Mouse (Mus musculus) CH12.LX (cell line): ENCODE results near the gene Fga. TPM values are rescaled to one million over a fixed set of nuclear protein-coding genes. Genes with fewer than 3 reads are reported as not detected.
A peak's percentile ranks its signal among the peaks of the same experiment; 100 is the strongest.

Experiments
- DNase-seq: peaks from one replicate; pipeline ENCODE4 v3.0.0-alpha.2; 2013; ENCODE audit errors: extremely low read depth
- H3K27ac ChIP-seq: 2 replicates; pipeline ENCODE4 v1.5.1; 2012; ENCODE audit warnings: low read depth, mild to moderate bottlenecking, control low read depth, moderate library complexity; ENCODE audit not compliant: insufficient read depth
- H3K27me3 ChIP-seq: replicated peaks from 2 replicates; pipeline ENCODE3; 2012; ENCODE audit warnings: inconsistent platforms
- H3K36me3 ChIP-seq, 2 experiments: replicated peaks in 1 of 2; 2 replicates each; pipeline versions ENCODE3 to v1.6.1; 2012; ENCODE audit warnings: inconsistent platforms in 1 of 2, low read length in 1 of 2, mild to moderate bottlenecking in 1 of 2, mixed read lengths in 1 of 2, moderate library complexity in 1 of 2; ENCODE audit not compliant: control insufficient read depth in 1 of 2, insufficient read depth in 1 of 2
- H3K4me1 ChIP-seq, 2 experiments: 2 replicates each; pipeline ENCODE4 v1.6.1; 2012; ENCODE audit warnings: inconsistent platforms in 1 of 2, moderate library complexity in 1 of 2; ENCODE audit not compliant: insufficient read depth in 2 of 2, control insufficient read depth in 1 of 2
- H3K4me2 ChIP-seq: 2 replicates; pipeline ENCODE4 v1.6.1; 2012; ENCODE audit warnings: low read depth, mild to moderate bottlenecking, control low read depth; ENCODE audit not compliant: poor library complexity, insufficient read depth, severe bottlenecking
- H3K4me3 ChIP-seq, 3 experiments: fragments of 150-350 bp in 1 of 3; sonication (generic) in 1 of 3; replicated peaks in 1 of 3; 2 replicates each; pipeline versions ENCODE3 to v1.5.1; 2011 to 2012; ENCODE audit warnings: low read depth in 2 of 3, low read length in 2 of 3, mild to moderate bottlenecking in 2 of 3, moderate library complexity in 2 of 3, control low read depth in 1 of 3, improper control_type of control experiment in 1 of 3, inconsistent platforms in 1 of 3, mixed read lengths in 1 of 3; ENCODE audit not compliant: poor library complexity in 1 of 3
- H3K79me2 ChIP-seq: replicated peaks from 2 replicates; pipeline ENCODE4 v1.6.1; 2012; ENCODE audit warnings: mild to moderate bottlenecking, moderate library complexity; ENCODE audit not compliant: control insufficient read depth, poor library complexity, insufficient read depth, severe bottlenecking; ENCODE audit errors: extremely low read depth
- H3K9ac ChIP-seq: 2 replicates; pipeline ENCODE4 v1.6.1; 2012; ENCODE audit warnings: low read depth, mild to moderate bottlenecking, control low read depth, moderate library complexity; ENCODE audit not compliant: insufficient read depth
- H3K9me3 ChIP-seq: replicated peaks from 2 replicates; pipeline ENCODE3; 2012; ENCODE audit warnings: low read length, inconsistent platforms, mixed read lengths
- CHD2 ChIP-seq: IDR thresholded peaks from 2 replicates; pipeline ENCODE4 v1.6.1; 2011; ENCODE audit warnings: low read length, improper control_type of control experiment
- CTCF ChIP-seq, 2 experiments: IDR thresholded peaks in 1 of 2; conservative IDR thresholded peaks in 1 of 2; 2 replicates each; pipeline ENCODE4 v1.5.1; 2011 to 2012; ENCODE audit warnings: low read depth in 2 of 2, low read length in 2 of 2, improper control_type of control experiment in 1 of 2, inconsistent platforms in 1 of 2, mild to moderate bottlenecking in 1 of 2, moderate library complexity in 1 of 2
- ELF1 ChIP-seq: IDR thresholded peaks from 2 replicates; pipeline ENCODE4 v1.6.1; 2014; ENCODE audit warnings: low read depth, mild to moderate bottlenecking, inconsistent platforms, low read length, improper control_type of control experiment
- EP300 ChIP-seq: IDR thresholded peaks from 2 replicates; pipeline ENCODE4 v1.6.1; 2011; ENCODE audit warnings: low read length, improper control_type of control experiment
- HCFC1 ChIP-seq: IDR thresholded peaks from 2 replicates; pipeline ENCODE4 v1.6.1; 2012; ENCODE audit warnings: low read depth, mild to moderate bottlenecking, inconsistent platforms, low read length, improper control_type of control experiment
- JUN ChIP-seq: IDR thresholded peaks from 2 replicates; pipeline ENCODE4 v1.6.1; 2011; ENCODE audit warnings: low read depth, mild to moderate bottlenecking, low read length, improper control_type of control experiment, moderate library complexity; ENCODE audit not compliant: insufficient read depth
- KAT2A ChIP-seq: IDR thresholded peaks from 2 replicates; pipeline ENCODE4 v1.6.1; 2012; ENCODE audit warnings: low read length, improper control_type of control experiment, inconsistent platforms; ENCODE audit not compliant: insufficient replicate concordance
- MAX ChIP-seq: IDR thresholded peaks from 2 replicates; pipeline ENCODE4 v1.6.1; 2011; ENCODE audit warnings: low read length, improper control_type of control experiment
- MYC ChIP-seq: IDR thresholded peaks from 2 replicates; pipeline ENCODE4 v1.6.1; 2011; ENCODE audit warnings: low read depth, mild to moderate bottlenecking, improper control_type of control experiment, low read length
- NELFE ChIP-seq: IDR thresholded peaks from 2 replicates; pipeline ENCODE4 v1.6.1; 2011; ENCODE audit warnings: low read depth, low read length, improper control_type of control experiment
- POLR2A ChIP-seq: IDR thresholded peaks from 2 replicates; pipeline ENCODE4 v1.6.1; 2011; ENCODE audit warnings: low read depth, mild to moderate bottlenecking, improper control_type of control experiment, low read length
- RAD21 ChIP-seq: IDR thresholded peaks from 2 replicates; pipeline ENCODE4 v1.6.1; 2011; ENCODE audit warnings: low read depth, mild to moderate bottlenecking, low read length, improper control_type of control experiment, moderate library complexity
- RCOR1 ChIP-seq: conservative IDR thresholded peaks from 2 replicates; pipeline ENCODE4 v1.6.1; 2012; ENCODE audit warnings: low read depth, mild to moderate bottlenecking, inconsistent platforms, low read length, improper control_type of control experiment
- SIN3A ChIP-seq: IDR thresholded peaks from 2 replicates; pipeline ENCODE4 v1.6.1; 2012; ENCODE audit warnings: low read length, improper control_type of control experiment, inconsistent platforms
- SMC3 ChIP-seq: IDR thresholded peaks from 2 replicates; pipeline ENCODE4 v1.6.1; 2011; ENCODE audit warnings: low read depth, low read length, improper control_type of control experiment
- TBP ChIP-seq: conservative IDR thresholded peaks from 2 replicates; pipeline ENCODE4 v1.6.1; 2011; ENCODE audit warnings: low read depth, low read length, improper control_type of control experiment
- TCF12 ChIP-seq: IDR thresholded peaks from 2 replicates; pipeline ENCODE4 v1.6.1; 2014; ENCODE audit warnings: low read depth, mild to moderate bottlenecking, inconsistent platforms, low read length, improper control_type of control experiment
- UBTF ChIP-seq: IDR thresholded peaks from 2 replicates; pipeline ENCODE4 v1.6.1; 2012; ENCODE audit warnings: low read depth, mild to moderate bottlenecking, inconsistent platforms, low read length, improper control_type of control experiment, moderate library complexity
- USF1 ChIP-seq: IDR thresholded peaks from 2 replicates; pipeline ENCODE4 v1.6.1; 2014; ENCODE audit warnings: low read depth, mild to moderate bottlenecking, inconsistent platforms, low read length, improper control_type of control experiment
- ZC3H11A ChIP-seq: IDR thresholded peaks from 2 replicates; pipeline ENCODE4 v1.6.1; 2012; ENCODE audit warnings: low read depth, mild to moderate bottlenecking, inconsistent platforms, low read length, improper control_type of control experiment
- ZMIZ1 ChIP-seq: IDR thresholded peaks from 2 replicates; pipeline ENCODE4 v1.6.1; 2012; ENCODE audit warnings: low read depth, mild to moderate bottlenecking, inconsistent platforms, low read length, improper control_type of control experiment
- ZNF384 ChIP-seq: IDR thresholded peaks from 2 replicates; pipeline ENCODE4 v1.6.1; 2012; ENCODE audit warnings: low read depth, low read length, improper control_type of control experiment, inconsistent platforms
- dilution Hi-C: fragments of 300-500 bp; cut with MboI; formaldehyde crosslinking; loops from 2 replicates; pipeline ENCODE4 v1.14.3; 2020; ENCODE audit warnings: low sequenced_read_pairs; ENCODE audit not compliant: extremely low pct_unique_long_range_greater_than_20kb, extremely low pct_ligation_motif_present
- in situ Hi-C: fragments of 300-500 bp; cut with MboI; formaldehyde crosslinking; loops from 3 replicates; pipeline ENCODE4 v1.14.3; 2019; ENCODE audit warnings: low sequenced_read_pairs, low pct_ligation_motif_present, low pct_unique_long_range_greater_than_20kb, mixed read lengths
- polyA plus RNA-seq: library from polyadenylated mRNA; unstranded; fragments of >175 nt; gene quantifications from 2 replicates; pipeline ENCODE4 v1.2.1, GENCODE M21; 2012; ENCODE audit warnings: low read depth; ENCODE audit not compliant: insufficient read length
- total RNA-seq, 2 experiments: library from RNA; depleted of rRNA; stranded (reverse); fragments of 300-350 nt in 1 of 2; fragments of >200 nt in 1 of 2; gene quantifications; 2 replicates each; pipeline ENCODE4 v1.2.3; 2012 to 2014

Fga gene
- total and polyA plus RNA-seq, 3 experiments: not detected

DNA sequence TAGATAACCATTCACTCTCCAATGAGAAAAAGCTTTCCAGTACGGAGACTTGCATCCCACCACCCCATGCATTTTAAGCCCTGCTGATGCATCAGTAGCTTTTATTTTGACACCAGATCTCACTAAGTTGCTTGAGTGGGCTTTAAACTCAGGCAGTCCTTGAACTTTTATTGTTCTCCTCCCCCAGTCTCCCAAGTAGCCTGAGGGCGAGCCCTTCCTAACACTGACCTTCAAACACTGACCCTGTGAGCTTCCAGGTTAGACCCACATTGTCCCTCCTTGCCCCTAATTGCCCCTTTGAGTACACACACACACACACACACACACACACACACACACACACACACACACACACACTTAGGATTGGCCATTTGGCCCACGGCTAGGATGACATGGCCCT is 29.2 kb upstream of the Fga start:
- TF ChIP-seq EP300: no peak
- no peak for TF ChIP-seq JUN
- no peak for TF ChIP-seq ZC3H11A
- TF ChIP-seq ZMIZ1: no peak
- TF ChIP-seq SIN3A: no peak
- TF ChIP-seq NELFE: no peak
- no peak for TF ChIP-seq MAX
- TF ChIP-seq UBTF: no peak
- TF ChIP-seq ELF1: no peak
- no peak for TF ChIP-seq TBP
- no peak for TF ChIP-seq KAT2A
- TF ChIP-seq TCF12: no peak
- TF ChIP-seq CHD2: no peak
- no peak for TF ChIP-seq ZNF384
- no peak for TF ChIP-seq POLR2A
- no peak for TF ChIP-seq HCFC1
- no peak for TF ChIP-seq RCOR1
- dilution Hi-C loops (no loop called here), in situ Hi-C loops (no loop called here)

DNA sequence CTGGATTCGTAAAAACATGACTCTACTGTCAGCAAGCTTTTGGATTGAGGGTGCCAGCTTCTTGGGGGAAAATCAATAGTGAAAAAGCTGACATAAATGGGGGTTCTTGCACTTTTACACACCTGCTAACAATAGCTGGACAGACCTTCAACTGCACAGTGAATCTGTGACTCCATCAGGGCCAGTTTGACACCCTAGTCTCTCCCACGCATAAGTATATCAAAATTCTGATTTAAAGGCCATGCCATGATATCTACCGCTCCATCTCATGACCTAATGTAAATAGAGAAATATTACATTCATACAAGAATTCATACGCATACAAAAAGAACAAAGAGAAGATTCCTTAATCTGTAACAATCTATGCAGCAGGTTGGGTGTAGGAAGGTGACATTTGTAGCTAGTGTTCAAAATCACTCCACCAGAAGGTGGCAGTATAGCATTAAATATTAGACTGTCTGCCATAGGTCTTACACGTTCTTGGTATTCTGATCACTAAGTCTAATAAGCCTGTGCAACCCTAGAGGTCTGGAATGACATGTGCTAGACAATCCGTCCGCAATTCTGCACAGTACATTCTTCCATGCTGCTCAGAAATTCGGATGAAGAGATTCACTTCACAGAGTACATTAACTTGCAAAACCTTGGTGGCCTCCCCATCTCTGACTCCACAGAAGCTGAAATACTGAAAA is 27.0 kb upstream of the Fga start:
- H3K9ac ChIP-seq: no peak overlapping the region
- no peaks in the 10 kb centered on the region for H3K27me3 ChIP-seq
- H3K27ac ChIP-seq: no peak overlapping the region
- dilution Hi-C loops (no loop called here), in situ Hi-C loops (no loop called here)
- no peak overlapping the region for H3K4me3 ChIP-seq
- H3K4me1 ChIP-seq: no peaks in the 10 kb centered on the region
- peak; percentile 89 for TF ChIP-seq RAD21
- TF ChIP-seq SMC3: peak; percentile 79
- 0 out of 2 replicates have a peak, but pooled peaks have one; percentile 17 for TF ChIP-seq MYC
- no peak for TF ChIP-seq USF1
- peak; percentile 9 to 86; a peak in 2 of 4 replicates for TF ChIP-seq CTCF (conservative IDR thresholded peaks at IDR 0.05 in 1 of 2, IDR thresholded peaks at IDR 0.05 in 1 of 2; ENCODE audit: low read depth in 2 of 2, low read length in 2 of 2)
- no peak for TF ChIP-seq ZNF384
- H3K4me2 ChIP-seq: no peak overlapping the region
- no peaks in the 10 kb centered on the region for H3K79me2 ChIP-seq
- no peaks in the 10 kb centered on the region for H3K9me3 ChIP-seq
- H3K36me3 ChIP-seq: no peaks in the 10 kb centered on the region
- DNase-seq: peak; percentile 81

More for the DNA sequence above, 29.2 kb upstream of the Fga start:
- Histone ChIP-seq H3K36me3 (no peaks in the 10 kb centered on the region), H3K79me2 (no peaks in the 10 kb centered on the region), H3K4me3 (no peak overlapping the region), H3K9me3 (no peaks in the 10 kb centered on the region), H3K27ac (no peak overlapping the region), H3K4me2 (no peak overlapping the region), H3K9ac (no peak overlapping the region), H3K4me1 (peaks cover 0 to 8% of the 10 kb centered on the region in 2 experiments; a peak in 1 of 4 replicates), H3K27me3 (no peaks in the 10 kb centered on the region)
- DNase-seq: no peak
